Mouse (Mus musculus) G1E (cell line): ENCODE results near the gene Cap1.

Source experiments
- CTCF ChIP-seq: IDR thresholded peaks from 2 replicates; pipeline ENCODE4 v1.5.1; 2012; ENCODE audit warnings: low read depth, low read length, inconsistent platforms, mixed read lengths
- GATA1 ChIP-seq: IDR thresholded peaks from 2 replicates; pipeline ENCODE4 v1.6.1; 2012; ENCODE audit warnings: borderline replicate concordance, low read length, inconsistent platforms, mixed read lengths
- TAL1 ChIP-seq: conservative IDR thresholded peaks from 2 replicates; pipeline ENCODE4 v1.6.1; 2012; ENCODE audit warnings: low read depth, low read length, inconsistent platforms, mixed read lengths

- TF ChIP-seq CTCF, result no peak
- TF ChIP-seq TAL1, result no peak
- no peak for TF ChIP-seq GATA1
Observed at GRCm38 (mm10) chr4:122892157-122892556, 6.3 kb upstream of the Cap1 start.
